Mouse (Mus musculus) embryonic facial prominence, embryonic 13.5 days (tissue): ENCODE measurements around the gene Ttll7. TPM values are rescaled to one million over a fixed set of nuclear protein-coding genes. Genes with fewer than 3 reads are reported as not detected.

Experiments
- ATAC-seq: fragments of 200-750 bp; cut with Nextera tagmentation; 2 replicates; pipeline ENCODE4 v1.8.0; 2017; ENCODE audit warnings: low read depth; ENCODE audit not compliant: insufficient number of reproducible peaks, insufficient read depth, low FRiP score, low TSS enrichment
- H3K27ac ChIP-seq: fragments of 300-500 bp; sonication (generic); 2 replicates; pipeline ENCODE4 v1.5.1; 2015; ENCODE audit warnings: moderate library complexity, mild to moderate bottlenecking, inconsistent platforms
- H3K27me3 ChIP-seq: fragments of 300-500 bp; sonication (generic); 2 replicates; pipeline ENCODE4 v1.6.1; 2015; ENCODE audit warnings: mild to moderate bottlenecking, inconsistent platforms
- H3K36me3 ChIP-seq: fragments of 300-500 bp; sonication (generic); 2 replicates; pipeline ENCODE4 v1.6.1; 2015; ENCODE audit warnings: mild to moderate bottlenecking, inconsistent platforms
- H3K4me1 ChIP-seq: fragments of 300-500 bp; sonication (generic); 2 replicates; pipeline ENCODE4 v1.6.1; 2015; ENCODE audit warnings: inconsistent platforms
- H3K4me2 ChIP-seq: fragments of 300-500 bp; sonication (generic); 2 replicates; pipeline ENCODE4 v1.6.1; 2015; ENCODE audit warnings: moderate library complexity, mild to moderate bottlenecking, inconsistent platforms
- H3K4me3 ChIP-seq: fragments of 300-500 bp; sonication (generic); 2 replicates; pipeline ENCODE4 v1.5.1; 2015; ENCODE audit warnings: mild to moderate bottlenecking, inconsistent platforms
- H3K9ac ChIP-seq: fragments of 300-500 bp; sonication (generic); 2 replicates; pipeline ENCODE4 v1.6.1; 2015; ENCODE audit warnings: mild to moderate bottlenecking, inconsistent platforms
- H3K9me3 ChIP-seq: fragments of 300-500 bp; sonication (generic); 2 replicates; pipeline ENCODE4 v1.6.1; 2016; ENCODE audit warnings: inconsistent platforms
- WGBS: fragments of 180-500 bp; shearing (Covaris S2); methylation state at CpG from one replicate; pipeline ENCODE4 v1.1.7; 2015; ENCODE audit warnings: mixed read lengths; 5-methylcytosine and 5-hydroxymethylcytosine counted together
- polyA plus RNA-seq: library from polyadenylated mRNA; unstranded; fragments of >200 nt; fragmentation: Nextera tagmentation; extraction: Ambion mirVana; gene quantifications from 2 replicates; pipeline ENCODE4 v1.2.1, GENCODE M21; 2015

Gene Ttll7
- polyA plus RNA-seq, 1 experiment from 2014 or later: 1.6 TPM

DNA sequence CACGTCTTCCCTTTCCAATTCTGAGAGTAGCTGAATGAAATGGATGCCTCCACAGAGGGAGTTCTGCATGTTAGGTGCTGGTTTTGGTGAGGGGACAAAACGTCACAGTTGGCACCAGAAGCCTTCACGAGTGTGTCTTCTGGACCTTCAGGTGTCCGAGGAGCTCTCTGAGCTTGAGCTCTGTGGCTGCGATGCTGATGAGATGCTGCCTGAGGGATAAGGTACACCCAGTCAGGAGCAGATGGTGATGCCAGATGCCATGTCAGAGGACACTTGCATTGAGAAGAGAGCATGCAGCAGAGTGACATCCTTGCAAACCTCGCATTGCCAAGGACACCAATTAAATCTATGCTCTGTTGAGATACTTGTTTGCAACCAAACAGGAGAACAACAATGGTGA lies 164.3 kb downstream of the Ttll7 start:
- Histone ChIP-seq H3K27ac (no peak overlapping the region), H3K4me3 (no peak overlapping the region), H3K4me1 (no peaks in the 10 kb centered on the region), H3K9ac (no peak overlapping the region), H3K4me2 (no peak overlapping the region), H3K27me3 (no peaks in the 10 kb centered on the region), H3K36me3 (no peaks in the 10 kb centered on the region), H3K9me3 (no peaks in the 10 kb centered on the region)
- 93% methylated on average over 6 of the region's 6 CpGs for WGBS
- ATAC-seq: no peak

DNA sequence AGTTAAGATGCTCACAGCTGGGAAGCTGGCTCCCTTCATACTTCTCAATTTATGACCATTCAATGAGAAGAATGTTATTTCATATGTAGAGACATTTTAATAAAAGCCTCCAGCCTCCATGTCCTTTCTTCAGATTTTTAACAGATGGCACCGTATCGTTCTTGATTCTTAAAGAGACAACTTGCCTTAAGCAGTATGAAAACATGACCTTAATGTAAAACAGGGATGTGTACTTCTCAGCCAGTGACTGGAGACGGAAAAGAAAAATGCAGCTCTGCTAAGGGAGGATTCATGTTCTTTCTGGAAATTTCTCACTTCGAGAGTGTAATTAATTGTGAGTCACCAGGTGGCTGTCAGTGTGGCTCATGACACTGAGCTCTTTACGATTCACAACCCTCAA lies 167.3 kb downstream of the Ttll7 start:
- Histone ChIP-seq H3K9ac (no peak overlapping the region), H3K27me3 (no peaks in the 10 kb centered on the region), H3K36me3 (no peaks in the 10 kb centered on the region), H3K9me3 (no peaks in the 10 kb centered on the region), H3K4me2 (no peak overlapping the region), H3K4me1 (no peaks in the 10 kb centered on the region), H3K4me3 (no peak overlapping the region), H3K27ac (peak overlapping the region; percentile 5; the same call in 1 of the 2 replicates)
- 29% methylated on average over 5 of the region's 5 CpGs for WGBS
- ATAC-seq: no peak

DNA sequence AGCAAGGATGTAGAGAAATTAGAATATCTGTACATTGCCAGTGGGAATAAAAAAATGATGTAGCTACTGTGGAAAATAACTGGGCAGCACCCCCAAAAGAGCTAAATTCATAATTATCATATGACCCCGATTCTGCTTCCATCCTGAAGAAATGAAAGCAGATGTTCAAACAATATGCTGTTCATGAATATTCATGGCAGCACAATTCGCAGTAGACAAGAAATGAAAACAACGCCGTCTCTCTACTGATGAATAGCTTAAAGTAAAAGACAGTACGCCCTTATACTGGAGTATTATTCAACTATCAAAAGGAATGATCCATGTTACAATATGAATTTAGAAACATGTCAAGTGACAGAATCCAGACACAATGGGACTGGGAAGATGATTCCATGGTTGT lies 174.1 kb downstream of the Ttll7 start:
- Histone ChIP-seq H3K36me3 (no peaks in the 10 kb centered on the region), H3K4me3 (no peak overlapping the region), H3K27me3 (no peaks in the 10 kb centered on the region), H3K4me2 (no peak overlapping the region), H3K9me3 (no peaks in the 10 kb centered on the region), H3K4me1 (no peaks in the 10 kb centered on the region), H3K9ac (no peak overlapping the region), H3K27ac (no peak overlapping the region)
- ATAC-seq: no peak
- 81% methylated on average over 5 of the region's 5 CpGs for WGBS

DNA sequence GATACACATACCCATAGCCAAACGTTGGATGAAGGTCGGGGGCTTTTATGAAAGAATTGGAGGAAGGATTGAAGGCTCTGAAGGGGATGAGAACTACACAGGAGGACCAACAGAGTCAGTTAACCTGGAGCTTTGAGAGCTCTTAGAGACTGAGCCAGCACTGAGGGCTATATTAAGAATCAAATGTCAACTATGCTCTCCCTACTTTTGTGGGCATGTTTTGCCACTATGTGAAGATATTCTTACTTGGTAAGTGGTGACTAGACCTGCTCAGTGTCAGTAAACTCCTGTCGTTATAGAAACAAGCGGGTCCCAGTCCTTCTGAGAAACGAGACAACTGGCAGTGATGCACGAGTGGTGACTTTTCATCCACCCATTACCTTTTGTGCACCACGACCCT lies 176.2 kb downstream of the Ttll7 start:
- 93% methylated on average over 7 of the region's 7 CpGs for WGBS
- Histone ChIP-seq H3K4me1 (no peaks in the 10 kb centered on the region), H3K9ac (no peak overlapping the region), H3K27ac (no peak overlapping the region), H3K27me3 (no peaks in the 10 kb centered on the region), H3K4me3 (no peak overlapping the region), H3K4me2 (no peak overlapping the region), H3K9me3 (no peaks in the 10 kb centered on the region), H3K36me3 (no peaks in the 10 kb centered on the region)
- no peak for ATAC-seq

DNA sequence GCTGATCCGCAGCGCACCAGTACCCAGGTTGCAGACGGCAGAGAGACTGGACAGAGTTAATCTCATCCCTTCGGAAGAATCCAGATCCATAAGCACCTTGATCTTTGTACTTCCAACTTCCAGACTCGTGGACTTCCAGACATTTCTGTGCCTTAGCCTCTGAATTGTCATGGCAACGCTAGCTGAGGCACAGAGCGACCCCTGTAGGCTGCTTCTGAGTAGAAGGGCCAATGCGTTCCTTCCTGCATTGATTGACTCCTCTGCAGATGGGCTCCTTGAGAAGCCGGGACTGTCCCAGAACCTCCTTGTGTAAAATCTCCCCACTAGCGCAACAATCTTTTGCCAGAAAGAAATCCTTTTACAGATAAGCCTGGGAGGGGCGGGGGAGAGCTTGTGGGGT lies 177.6 kb downstream of the Ttll7 start:
- ATAC-seq: no peak

DNA sequence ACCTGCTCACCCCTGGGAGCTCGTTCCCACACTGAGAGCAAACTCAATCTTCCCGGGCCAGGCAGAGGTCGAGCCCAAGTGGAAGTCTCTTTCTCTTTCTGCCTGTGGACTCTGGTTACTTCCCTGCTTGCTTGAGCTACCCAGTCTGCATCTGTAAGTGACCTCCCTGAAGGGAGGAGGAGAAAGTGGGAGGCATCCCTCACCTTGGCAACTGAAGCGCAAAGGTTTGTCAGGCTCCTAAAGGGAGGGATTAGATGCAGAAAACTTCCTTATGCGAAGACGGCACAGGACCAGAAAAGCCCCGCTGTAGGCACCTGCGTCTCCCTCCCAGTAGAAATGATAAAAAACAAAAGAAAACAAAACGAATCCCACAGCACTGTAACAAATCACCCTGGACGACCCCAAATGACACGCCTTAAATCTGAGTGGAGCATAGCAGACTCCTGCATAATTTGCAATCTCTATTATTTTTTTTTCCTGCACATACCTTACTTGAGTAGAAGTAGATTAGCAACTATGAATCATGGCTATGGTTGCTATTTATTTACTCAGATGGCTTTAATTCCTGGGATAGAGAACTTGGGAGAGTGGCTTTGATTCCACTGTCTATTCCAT lies 178.2 kb downstream of the Ttll7 start:
- 38% methylated on average over 11 of the region's 11 CpGs for WGBS
- Histone ChIP-seq H3K4me3 (no peak overlapping the region), H3K4me2 (no peak overlapping the region), H3K9ac (no peak overlapping the region), H3K4me1 (no peaks in the 10 kb centered on the region), H3K27me3 (no peaks in the 10 kb centered on the region), H3K36me3 (no peaks in the 10 kb centered on the region), H3K9me3 (no peaks in the 10 kb centered on the region), H3K27ac (no peak overlapping the region)
- no peak for ATAC-seq

More for the DNA sequence above, 177.6 kb downstream of the Ttll7 start:
- Histone ChIP-seq H3K4me3 (no peak overlapping the region), H3K27ac (no peak overlapping the region), H3K36me3 (no peaks in the 10 kb centered on the region), H3K4me1 (no peaks in the 10 kb centered on the region), H3K9ac (no peak overlapping the region), H3K4me2 (no peak overlapping the region), H3K27me3 (no peaks in the 10 kb centered on the region), H3K9me3 (no peaks in the 10 kb centered on the region)
- WGBS: 83% methylated on average over 11 of the region's 11 CpGs

Other genes starting within 250 kb of the Ttll7 start
- gene Dnase2b, start 236.8 kb upstream of the Ttll7 start, polyA plus RNA-seq: 0.07 TPM in 1 of 2 replicates, not detected in the other
- gene 4930503B20Rik, start 201.1 kb upstream of the Ttll7 start, polyA plus RNA-seq: 0.13 and 0.33 TPM in 2 replicates
- 1.4 and 1.8 TPM in 2 replicates for gene Samd13, start 166.8 kb upstream of the Ttll7 start, polyA plus RNA-seq
- gene Prkacb, start 39.4 kb upstream of the Ttll7 start, polyA plus RNA-seq: 69.1 and 72.4 TPM in 2 replicates